Mouse (Mus musculus) spleen, adult 2 months (tissue): ENCODE measurements around the gene Zfp94.

Experiments
- CTCF ChIP-seq: fragments of 200-500 bp; IDR thresholded peaks from 2 replicates; pipeline ENCODE4 v1.5.1; 2011; ENCODE audit warnings: mild to moderate bottlenecking, inconsistent platforms; ENCODE audit not compliant: insufficient read depth, insufficient read length, insufficient replicate concordance; ENCODE audit errors: extremely low read depth
- POLR2A ChIP-seq: fragments of 200-500 bp; IDR thresholded peaks from 2 replicates; pipeline ENCODE4 v1.6.1; 2011; ENCODE audit warnings: low read depth, low read length, inconsistent platforms

- TF ChIP-seq POLR2A (no peak), CTCF (no peak)
These were observed 48.0 kb downstream of the Zfp94 start for GRCm38 (mm10) chr7:24268176-24269155.
